In the genomic region with DNA sequence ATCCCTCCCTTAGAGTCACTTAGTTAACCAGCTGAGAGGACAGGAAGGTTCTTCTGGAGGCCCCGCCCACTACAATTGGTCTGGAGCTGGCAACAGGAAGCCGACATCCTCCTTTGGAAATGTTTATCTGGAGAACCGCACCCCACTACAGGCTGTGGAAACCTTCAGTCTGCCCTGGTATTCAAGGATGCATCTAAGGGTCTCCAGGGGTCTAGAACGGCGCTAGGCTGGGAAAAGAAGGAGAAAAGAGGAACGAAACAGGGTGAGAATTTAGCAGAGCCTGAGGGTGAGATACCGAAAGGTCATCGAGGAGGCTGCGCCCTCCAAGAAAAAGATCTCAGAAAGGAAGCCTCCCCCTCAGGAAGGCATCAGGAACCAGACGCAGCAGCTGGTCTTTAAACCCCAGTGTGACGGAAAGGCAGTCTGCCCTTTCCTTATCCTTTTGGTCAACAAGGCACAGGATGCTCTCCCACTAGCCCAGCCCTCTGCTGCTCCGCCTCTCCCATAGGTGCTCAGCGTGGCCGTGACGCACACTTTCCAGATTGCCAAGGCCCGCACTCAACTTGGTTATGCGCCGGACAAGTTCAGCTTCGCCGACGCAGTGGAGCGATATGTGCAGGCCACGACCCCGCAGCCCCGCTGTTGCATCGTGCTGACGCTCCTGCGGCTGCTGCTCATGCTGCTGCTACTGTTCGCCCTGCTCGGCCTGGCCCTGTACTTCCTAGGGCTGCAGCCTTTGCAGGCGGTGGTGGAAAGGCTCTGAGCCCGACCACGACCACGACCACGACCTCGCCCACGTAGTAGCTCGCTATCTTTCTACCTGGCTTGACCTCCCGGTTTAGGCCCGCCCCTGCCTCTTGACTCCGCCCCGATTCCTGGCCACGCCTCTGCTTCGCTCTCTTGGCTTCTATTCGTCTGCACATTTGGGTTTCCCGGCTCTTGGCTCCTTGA, we compare ENCODE assay signal across 8 mouse cellular contexts. TPM values are rescaled to one million over a fixed set of nuclear protein-coding genes. Genes with fewer than 3 reads are reported as not detected.
A peak's percentile ranks its signal among the peaks of the same experiment; 100 is the strongest.
DNase-seq lines count a peak whose midpoint lies in the region; ATAC-seq and TF ChIP-seq lines count a peak whose summit lies in the region.

No protein-coding gene starts in this region.

- no peaks in the 10 kb centered on the region for H3K9me3 ChIP-seq in embryonic facial prominence, embryonic 13.5 days
- H3K9me3 ChIP-seq in heart, embryonic 11.5 days (replicated peaks; ENCODE audit: control insufficient read depth, low read length), result no peaks in the 10 kb centered on the region
- no peaks in the 10 kb centered on the region for H3K9me3 ChIP-seq in kidney, embryonic 14.5 days (ENCODE audit: control insufficient read depth, low read length)
- no peaks in the 10 kb centered on the region for H3K9me3 ChIP-seq in liver, postnatal 0 days (ENCODE audit: low read length)
- H3K9me3 ChIP-seq in neural tube, embryonic 12.5 days, result no peaks in the 10 kb centered on the region

- peak overlapping the region; percentile 75 for H3K9ac ChIP-seq in embryonic facial prominence, embryonic 13.5 days
- peak overlapping the region; percentile 70 for H3K9ac ChIP-seq in heart, embryonic 11.5 days (ENCODE audit: low read depth, low read length)
- peak overlapping the region; percentile 64 for H3K9ac ChIP-seq in kidney, embryonic 14.5 days (ENCODE audit: low read depth, low read length)
- peak overlapping the region; percentile 67 for H3K9ac ChIP-seq in liver, postnatal 0 days (replicated peaks)
- peak overlapping the region; percentile 35; the same call in 1 of the 2 replicates for H3K9ac ChIP-seq in neural tube, embryonic 12.5 days

- H3K4me2 ChIP-seq in embryonic facial prominence, embryonic 13.5 days, result peak overlapping the region; percentile 92
- H3K4me2 ChIP-seq in heart, embryonic 11.5 days, result peak overlapping the region; percentile 95
- peak overlapping the region; percentile 94 for H3K4me2 ChIP-seq in kidney, embryonic 14.5 days (replicated peaks; ENCODE audit: low read depth, low read length)
- peak overlapping the region; percentile 100 for H3K4me2 ChIP-seq in liver, postnatal 0 days (ENCODE audit: low read depth, low read length)
- peak overlapping the region; percentile 96 for H3K4me2 ChIP-seq in neural tube, embryonic 12.5 days (replicated peaks)

- no peak for TF ChIP-seq EP300 in liver, postnatal 0 days (IDR thresholded peaks at IDR 0.05; ENCODE audit: low read depth)

- peak; percentile 40; the same call in 1 of the 2 replicates for ATAC-seq in embryonic facial prominence, embryonic 13.5 days (ENCODE audit: insufficient number of reproducible peaks, insufficient read depth, low FRiP score, low TSS enrichment, low read depth)
- peak; percentile 39 for ATAC-seq in heart, embryonic 11.5 days (replicated peaks; ENCODE audit: insufficient number of reproducible peaks, low FRiP score, low TSS enrichment)
- ATAC-seq in kidney, embryonic 14.5 days (ENCODE audit: low FRiP score, low TSS enrichment), result peak; percentile 22; the same call in 1 of the 2 replicates
- peak; percentile 31 for ATAC-seq in liver, postnatal 0 days
- ATAC-seq in neural tube, embryonic 12.5 days (ENCODE audit: low FRiP score, low read depth), result no peak

- H3K4me1 ChIP-seq in embryonic facial prominence, embryonic 13.5 days, result peaks cover 16% of the 10 kb centered on the region
- H3K4me1 ChIP-seq in heart, embryonic 11.5 days (ENCODE audit: control insufficient read depth, insufficient read depth, low read length), result no peaks in the 10 kb centered on the region
- H3K4me1 ChIP-seq in kidney, embryonic 14.5 days (ENCODE audit: control insufficient read depth, insufficient read depth, low read length), result 0 out of 2 replicates have a peak, but pooled peaks cover 9% of the 10 kb centered on the region
- peaks cover 17% of the 10 kb centered on the region for H3K4me1 ChIP-seq in liver, postnatal 0 days (ENCODE audit: insufficient read depth)
- H3K4me1 ChIP-seq in neural tube, embryonic 12.5 days, result peaks cover 12% of the 10 kb centered on the region; the same call in 1 of the 2 replicates

- H3K27me3 ChIP-seq in embryonic facial prominence, embryonic 13.5 days, result peaks cover 15% of the 10 kb centered on the region
- 0 out of 2 replicates have a peak, but pooled peaks cover 2% of the 10 kb centered on the region for H3K27me3 ChIP-seq in heart, embryonic 11.5 days (ENCODE audit: control insufficient read depth, insufficient read depth, low read length)
- no peaks in the 10 kb centered on the region for H3K27me3 ChIP-seq in kidney, embryonic 14.5 days (ENCODE audit: control insufficient read depth, insufficient read depth, low read length)
- H3K27me3 ChIP-seq in liver, postnatal 0 days (ENCODE audit: insufficient read depth, low read length), result peaks cover 8% of the 10 kb centered on the region; the same call in 1 of the 2 replicates
- peaks cover 21% of the 10 kb centered on the region for H3K27me3 ChIP-seq in neural tube, embryonic 12.5 days (replicated peaks)

- peak; percentile 73 to 76 for DNase-seq in B cell, adult 2 months
- DNase-seq in adrenal gland, adult 8-10 months, result peak; percentile 56
- peak; percentile 78 for DNase-seq in liver, postnatal 0 days
- peak; percentile 53 for DNase-seq in testis, postnatal 14 days (ENCODE audit: low spot score)

- H3K4me3 ChIP-seq in embryonic facial prominence, embryonic 13.5 days, result peak overlapping the region; percentile 70
- H3K4me3 ChIP-seq in heart, embryonic 11.5 days (ENCODE audit: low read depth, low read length), result peak overlapping the region; percentile 61
- peak overlapping the region; percentile 70 for H3K4me3 ChIP-seq in kidney, embryonic 14.5 days (ENCODE audit: low read length)
- peak overlapping the region; percentile 70 for H3K4me3 ChIP-seq in liver, postnatal 0 days (ENCODE audit: low read depth, low read length)
- H3K4me3 ChIP-seq in neural tube, embryonic 12.5 days, result peak overlapping the region; percentile 53

- no peak for TF ChIP-seq CTCF in liver, postnatal 0 days (IDR thresholded peaks at IDR 0.05; ENCODE audit: low read depth)

- WGBS in embryonic facial prominence, embryonic 13.5 days, result under 1% methylated on average over 46 of the region's 46 CpGs
- whole genome bisulfite sequencing in heart, embryonic 11.5 days (ENCODE audit: insufficient replicate concordance), result under 1% methylated on average over 46 of the region's 46 CpGs
- WGBS in kidney, embryonic 14.5 days, result 2% methylated on average over 46 of the region's 46 CpGs
- WGBS in liver, postnatal 0 days (ENCODE audit: insufficient replicate concordance), result under 1% methylated on average over 45 of the region's 46 CpGs
- 2% methylated on average over 46 of the region's 46 CpGs for WGBS in neural tube, embryonic 12.5 days

- H3K27ac ChIP-seq in embryonic facial prominence, embryonic 13.5 days, result peak overlapping the region; percentile 45; the same call in 1 of the 2 replicates
- H3K27ac ChIP-seq in heart, embryonic 11.5 days (ENCODE audit: low read depth, low read length), result peak overlapping the region; percentile 65
- H3K27ac ChIP-seq in kidney, embryonic 14.5 days (ENCODE audit: low read depth, low read length), result peak overlapping the region; percentile 71
- H3K27ac ChIP-seq in liver, postnatal 0 days (ENCODE audit: low read depth), result peak overlapping the region; percentile 62
- no peak overlapping the region for H3K27ac ChIP-seq in neural tube, embryonic 12.5 days

- H3K36me3 ChIP-seq in embryonic facial prominence, embryonic 13.5 days, result no peaks in the 10 kb centered on the region
- no peaks in the 10 kb centered on the region for H3K36me3 ChIP-seq in heart, embryonic 11.5 days (ENCODE audit: control insufficient read depth, insufficient read depth, low read length)
- no peaks in the 10 kb centered on the region for H3K36me3 ChIP-seq in kidney, embryonic 14.5 days (ENCODE audit: control insufficient read depth, insufficient read depth, low read length)
- no peaks in the 10 kb centered on the region for H3K36me3 ChIP-seq in liver, postnatal 0 days (replicated peaks; ENCODE audit: insufficient read depth, low read length)
- no peaks in the 10 kb centered on the region for H3K36me3 ChIP-seq in neural tube, embryonic 12.5 days

RNA-seq across cellular contexts. Expression of a gene that starts 11.9 kb away (rescaled TPM):
- total RNA-seq in adrenal gland, adult 8-10 months (2022), result 10 to 100 TPM; 27.2 to 51.2 (median 40.8) TPM
- 36.6 and 39.4 TPM in 2 replicates for polyA plus RNA-seq in embryonic facial prominence, embryonic 13.5 days (2015; fragmentation: Nextera tagmentation; extraction: Ambion mirVana)
- polyA plus RNA-seq in heart, embryonic 11.5 days (2014; fragmentation: Nextera tagmentation; extraction: Ambion mirVana), result 5.0 and 7.9 TPM in 2 replicates
- 7.3 and 8.6 TPM in 2 replicates for polyA plus RNA-seq in kidney, embryonic 14.5 days (2014; fragmentation: Nextera tagmentation; extraction: Ambion mirVana)
- 14.4 and 19.5 TPM in 2 replicates for polyA plus RNA-seq in liver, postnatal 0 days (2015; fragmentation: Nextera tagmentation; extraction: Ambion mirVana)
- polyA plus RNA-seq in neural tube, embryonic 12.5 days (2016; fragmentation: Nextera tagmentation; extraction: Ambion mirVana), result 21.1 and 22.2 TPM in 2 replicates

RNA-seq across cellular contexts. Expression of a gene that starts 18.5 kb away (rescaled TPM):
- total RNA-seq in adrenal gland, adult 8-10 months (2022), result not detected
- polyA plus RNA-seq in embryonic facial prominence, embryonic 13.5 days (2015; fragmentation: Nextera tagmentation; extraction: Ambion mirVana), result not detected in 2 replicates
- polyA plus RNA-seq in heart, embryonic 11.5 days (2014; fragmentation: Nextera tagmentation; extraction: Ambion mirVana), result not detected in 2 replicates
- polyA plus RNA-seq in kidney, embryonic 14.5 days (2014; fragmentation: Nextera tagmentation; extraction: Ambion mirVana), result not detected in 2 replicates
- not detected in 2 replicates for polyA plus RNA-seq in liver, postnatal 0 days (2015; fragmentation: Nextera tagmentation; extraction: Ambion mirVana)
- not detected in 2 replicates for polyA plus RNA-seq in neural tube, embryonic 12.5 days (2016; fragmentation: Nextera tagmentation; extraction: Ambion mirVana)
